Mouse (Mus musculus): ENCODE results near the gene Gabbr2. TPM values are rescaled to one million over a fixed set of nuclear protein-coding genes. Genes with fewer than 3 reads are reported as not detected.

Gene Gabbr2
- polyA plus RNA-seq, 1 experiment from 2014 or later: 0.17 TPM

GRCm38 (mm10) chr4:47022804-47023603 is 31.3 kb upstream of the Gabbr2 start:
- no peaks in the 10 kb centered on the region for H3K27me3 ChIP-seq (replicated peaks; ENCODE audit: control insufficient read depth, insufficient read depth, low read length)
- no peak overlapping the region for H3K4me2 ChIP-seq (ENCODE audit: low read depth, low read length)
- no peak overlapping the region for H3K4me3 ChIP-seq (ENCODE audit: low read length)
- no peak for ATAC-seq
- H3K9ac ChIP-seq (ENCODE audit: low read depth, low read length): no peak overlapping the region
- 0 out of 2 replicates have a peak, but pooled peaks cover 4% of the 10 kb centered on the region for H3K36me3 ChIP-seq (ENCODE audit: control insufficient read depth, insufficient read depth, low read length)
- no peaks in the 10 kb centered on the region for H3K9me3 ChIP-seq (ENCODE audit: control insufficient read depth, low read length)
- H3K27ac ChIP-seq (ENCODE audit: low read length): no peak overlapping the region
- WGBS: 78% methylated on average over 10 of the region's 10 CpGs
- no peaks in the 10 kb centered on the region for H3K4me1 ChIP-seq (ENCODE audit: control insufficient read depth, insufficient read depth, low read length)

- no peaks in the 10 kb centered on the region for H3K4me1 ChIP-seq (ENCODE audit: control insufficient read depth, insufficient read depth, low read length)
These were observed 28.9 kb upstream of the Gabbr2 start for GRCm38 (mm10) chr4:47020563-47020962.

GRCm38 (mm10) chr4:47015156-47015555 is 23.5 kb upstream of the Gabbr2 start:
- H3K36me3 ChIP-seq (ENCODE audit: control insufficient read depth, insufficient read depth, low read length): no peaks in the 10 kb centered on the region
- no peaks in the 10 kb centered on the region for H3K9me3 ChIP-seq (ENCODE audit: control insufficient read depth, low read length)
- no peak overlapping the region for H3K4me2 ChIP-seq (ENCODE audit: low read depth, low read length)
- WGBS: 29% methylated on average over 3 of the region's 3 CpGs
- peaks cover 4% of the 10 kb centered on the region; the same call in 1 of the 2 replicates for H3K4me1 ChIP-seq (ENCODE audit: control insufficient read depth, insufficient read depth, low read length)
- H3K4me3 ChIP-seq (ENCODE audit: low read length): no peak overlapping the region
- no peaks in the 10 kb centered on the region for H3K27me3 ChIP-seq (replicated peaks; ENCODE audit: control insufficient read depth, insufficient read depth, low read length)
- no peak for ATAC-seq
- H3K9ac ChIP-seq (ENCODE audit: low read depth, low read length): no peak overlapping the region
- H3K27ac ChIP-seq (ENCODE audit: low read length): no peak overlapping the region

More at GRCm38 (mm10) chr4:47020563-47020962, 28.9 kb upstream of the Gabbr2 start:
- H3K4me3 ChIP-seq (ENCODE audit: low read length): no peak overlapping the region
- H3K9ac ChIP-seq (ENCODE audit: low read depth, low read length): no peak overlapping the region
- H3K27ac ChIP-seq (ENCODE audit: low read length): no peak overlapping the region
- H3K36me3 ChIP-seq (ENCODE audit: control insufficient read depth, insufficient read depth, low read length): no peaks in the 10 kb centered on the region
- no peaks in the 10 kb centered on the region for H3K27me3 ChIP-seq (replicated peaks; ENCODE audit: control insufficient read depth, insufficient read depth, low read length)
- no peak for ATAC-seq
- H3K4me2 ChIP-seq (ENCODE audit: low read depth, low read length): no peak overlapping the region
- H3K9me3 ChIP-seq (ENCODE audit: control insufficient read depth, low read length): no peaks in the 10 kb centered on the region
- 16% methylated on average over 5 of the region's 5 CpGs for WGBS

GRCm38 (mm10) chr4:47012476-47012875 is 20.8 kb upstream of the Gabbr2 start:
- Histone ChIP-seq H3K27ac (ENCODE audit: low read length) (no peak overlapping the region), H3K4me3 (ENCODE audit: low read length) (no peak overlapping the region), H3K27me3 (replicated peaks; ENCODE audit: control insufficient read depth, insufficient read depth, low read length) (no peaks in the 10 kb centered on the region; the same call in 1 of the 2 replicates), H3K9me3 (ENCODE audit: control insufficient read depth, low read length) (no peaks in the 10 kb centered on the region), H3K9ac (ENCODE audit: low read depth, low read length) (no peak overlapping the region), H3K4me2 (ENCODE audit: low read depth, low read length) (no peak overlapping the region), H3K4me1 (ENCODE audit: control insufficient read depth, insufficient read depth, low read length) (peaks cover 4% of the 10 kb centered on the region; the same call in 1 of the 2 replicates), H3K36me3 (ENCODE audit: control insufficient read depth, insufficient read depth, low read length) (no peaks in the 10 kb centered on the region)
- WGBS: 55% methylated on average over 10 of the region's 10 CpGs
- no peak for ATAC-seq

GRCm38 (mm10) chr4:47010400-47011231 is 18.9 kb upstream of the Gabbr2 start:
- Histone ChIP-seq H3K4me2 (ENCODE audit: low read depth, low read length) (no peak overlapping the region), H3K27me3 (replicated peaks; ENCODE audit: control insufficient read depth, insufficient read depth, low read length) (no peaks in the 10 kb centered on the region; the same call in 1 of the 2 replicates), H3K36me3 (ENCODE audit: control insufficient read depth, insufficient read depth, low read length) (no peaks in the 10 kb centered on the region), H3K9ac (ENCODE audit: low read depth, low read length) (no peak overlapping the region), H3K9me3 (ENCODE audit: control insufficient read depth, low read length) (no peaks in the 10 kb centered on the region), H3K4me3 (ENCODE audit: low read length) (no peak overlapping the region; the same call in 1 of the 2 replicates), H3K27ac (ENCODE audit: low read length) (no peak overlapping the region), H3K4me1 (ENCODE audit: control insufficient read depth, insufficient read depth, low read length) (peaks cover 4% of the 10 kb centered on the region; the same call in 1 of the 2 replicates)
- ATAC-seq: 0 out of 2 replicates have a peak, but pooled peaks have one; percentile 16
- WGBS: 37% methylated on average over 12 of the region's 12 CpGs

- H3K4me3 ChIP-seq (ENCODE audit: low read length): no peak overlapping the region
- no peak overlapping the region for H3K27ac ChIP-seq (ENCODE audit: low read length)
- no peaks in the 10 kb centered on the region for H3K36me3 ChIP-seq (ENCODE audit: control insufficient read depth, insufficient read depth, low read length)
- H3K9ac ChIP-seq (ENCODE audit: low read depth, low read length): no peak overlapping the region
- H3K9me3 ChIP-seq (ENCODE audit: control insufficient read depth, low read length): no peaks in the 10 kb centered on the region
- WGBS: 54% methylated on average over 8 of the region's 8 CpGs
- H3K27me3 ChIP-seq (replicated peaks; ENCODE audit: control insufficient read depth, insufficient read depth, low read length): no peaks in the 10 kb centered on the region
- H3K4me1 ChIP-seq (ENCODE audit: control insufficient read depth, insufficient read depth, low read length): no peaks in the 10 kb centered on the region
- no peak for ATAC-seq
- no peak overlapping the region for H3K4me2 ChIP-seq (ENCODE audit: low read depth, low read length)
These were observed 9.1 kb upstream of the Gabbr2 start for GRCm38 (mm10) chr4:47000626-47001395.

- H3K36me3 ChIP-seq (ENCODE audit: control insufficient read depth, insufficient read depth, low read length): no peaks in the 10 kb centered on the region
These were observed 6.3 kb upstream of the Gabbr2 start for GRCm38 (mm10) chr4:46997969-46998368.

GRCm38 (mm10) chr4:46992827-46993473 is 1.3 kb upstream of the Gabbr2 start:
- Histone ChIP-seq H3K4me3 (ENCODE audit: low read length) (no peak overlapping the region), H3K4me2 (ENCODE audit: low read depth, low read length) (no peak overlapping the region), H3K4me1 (ENCODE audit: control insufficient read depth, insufficient read depth, low read length) (peaks cover 12% of the 10 kb centered on the region), H3K9ac (ENCODE audit: low read depth, low read length) (no peak overlapping the region), H3K36me3 (ENCODE audit: control insufficient read depth, insufficient read depth, low read length) (no peaks in the 10 kb centered on the region), H3K9me3 (ENCODE audit: control insufficient read depth, low read length) (no peaks in the 10 kb centered on the region), H3K27ac (ENCODE audit: low read length) (no peak overlapping the region), H3K27me3 (replicated peaks; ENCODE audit: control insufficient read depth, insufficient read depth, low read length) (peaks cover 52% of the 10 kb centered on the region)
- ATAC-seq: no peak
- WGBS: 5% methylated on average over 8 of the region's 8 CpGs

More at GRCm38 (mm10) chr4:46997969-46998368, 6.3 kb upstream of the Gabbr2 start:
- H3K4me2 ChIP-seq (ENCODE audit: low read depth, low read length): no peak overlapping the region
- no peak for ATAC-seq
- H3K4me3 ChIP-seq (ENCODE audit: low read length): no peak overlapping the region
- no peaks in the 10 kb centered on the region for H3K9me3 ChIP-seq (ENCODE audit: control insufficient read depth, low read length)
- H3K9ac ChIP-seq (ENCODE audit: low read depth, low read length): no peak overlapping the region
- no peak overlapping the region for H3K27ac ChIP-seq (ENCODE audit: low read length)
- no peaks in the 10 kb centered on the region for H3K4me1 ChIP-seq (ENCODE audit: control insufficient read depth, insufficient read depth, low read length)
- H3K27me3 ChIP-seq (replicated peaks; ENCODE audit: control insufficient read depth, insufficient read depth, low read length): peaks cover 11% of the 10 kb centered on the region; the same call in 1 of the 2 replicates
- 84% methylated on average over 2 of the region's 2 CpGs for WGBS
